Mouse (Mus musculus) hindbrain, embryonic 12.5 days (tissue): ENCODE measurements at regions not wholly inside any gene's neighbourhood (a gene's known extent, or its start where the extent isn't known, plus 50 kb on each side); places are given as distances from the start of the nearest gene placed in this dataset.

Experiments used
- ATAC-seq: fragments of 200-750 bp; cut with Nextera tagmentation; 2 replicates; pipeline ENCODE4 v1.8.0; 2017; ENCODE audit warnings: moderate TSS enrichment; ENCODE audit not compliant: low FRiP score
- H3K27ac ChIP-seq: fragments of 300-500 bp; sonication (generic); 2 replicates; pipeline ENCODE4 v1.5.1; 2016; ENCODE audit warnings: mild to moderate bottlenecking
- H3K27me3 ChIP-seq: fragments of 300-500 bp; sonication (generic); 2 replicates; pipeline ENCODE4 v1.6.1; 2016; ENCODE audit warnings: mild to moderate bottlenecking
- H3K36me3 ChIP-seq: fragments of 300-500 bp; sonication (generic); 2 replicates; pipeline ENCODE4 v1.6.1; 2016; ENCODE audit warnings: mild to moderate bottlenecking
- H3K4me1 ChIP-seq: fragments of 300-500 bp; sonication (generic); 2 replicates; pipeline ENCODE4 v1.6.1; 2016
- H3K4me2 ChIP-seq: fragments of 300-500 bp; sonication (generic); replicated peaks from 2 replicates; pipeline ENCODE4 v1.6.1; 2016; ENCODE audit warnings: mild to moderate bottlenecking
- H3K4me3 ChIP-seq: fragments of 300-500 bp; sonication (generic); 2 replicates; pipeline ENCODE4 v1.5.1; 2016; ENCODE audit warnings: mild to moderate bottlenecking
- H3K9ac ChIP-seq: fragments of 300-500 bp; sonication (generic); 2 replicates; pipeline ENCODE4 v1.6.1; 2016; ENCODE audit warnings: mild to moderate bottlenecking, moderate library complexity
- H3K9me3 ChIP-seq: fragments of 300-500 bp; sonication (generic); replicated peaks from 2 replicates; pipeline ENCODE4 v1.6.1; 2016; ENCODE audit warnings: mild to moderate bottlenecking
- WGBS: fragments of 180-500 bp; shearing (Covaris S2); methylation state at CpG from one replicate; pipeline ENCODE4 v1.1.7; 2016; 5-methylcytosine and 5-hydroxymethylcytosine counted together

DNA sequence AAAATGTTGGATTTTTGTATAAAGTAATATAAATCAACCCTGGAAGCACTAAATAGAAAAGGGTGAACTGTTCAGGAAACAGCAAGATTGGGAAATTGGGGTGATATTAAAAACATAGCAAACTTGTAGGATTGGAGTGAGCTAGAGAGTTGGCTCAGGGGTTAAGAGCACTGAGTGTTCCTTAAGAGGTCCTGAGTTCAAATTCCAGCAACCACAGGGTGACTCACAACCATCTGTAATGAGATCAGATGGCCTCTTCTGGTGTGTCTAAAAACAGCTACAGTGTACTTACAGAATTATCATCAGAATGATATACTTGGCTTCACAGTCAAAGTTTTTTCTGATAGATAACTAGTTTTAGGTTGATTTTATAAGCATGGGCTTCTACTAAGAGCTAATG is 73.8 kb upstream of the Mbnl1 start:
- Histone ChIP-seq H3K4me3 (no peak overlapping the region), H3K4me1 (no peaks in the 10 kb centered on the region), H3K4me2 (no peak overlapping the region), H3K27ac (no peak overlapping the region), H3K27me3 (no peaks in the 10 kb centered on the region), H3K9ac (no peak overlapping the region), H3K36me3 (no peaks in the 10 kb centered on the region), H3K9me3 (no peaks in the 10 kb centered on the region)
- no peak for ATAC-seq

DNA sequence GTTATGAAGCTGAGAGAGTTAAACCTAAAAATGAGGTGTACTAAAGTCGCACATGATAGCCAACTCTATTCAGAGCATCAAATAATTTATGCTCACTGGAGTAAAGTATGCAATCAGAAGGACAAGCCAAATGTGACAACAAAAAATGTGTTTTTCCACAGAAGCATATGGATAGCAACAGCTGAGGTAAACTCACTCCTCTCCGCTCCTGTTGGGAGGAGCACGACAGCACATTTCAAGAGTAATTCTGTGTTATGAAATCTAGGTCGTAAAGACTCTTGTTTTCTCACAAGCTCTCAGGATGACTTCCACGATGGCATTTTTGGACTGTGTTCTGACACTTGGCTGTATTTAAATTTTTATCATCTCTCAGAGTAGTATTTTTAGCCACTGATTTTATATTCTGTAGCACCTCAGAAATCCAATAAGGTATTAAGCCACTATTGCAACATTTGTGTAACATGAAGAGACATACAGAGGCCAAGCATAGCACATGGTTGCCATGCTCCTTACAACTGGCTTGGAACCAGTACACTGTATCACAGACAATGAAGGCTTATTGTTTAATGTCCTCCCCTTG is 70.3 kb upstream of the Mbnl1 start:
- no peaks in the 10 kb centered on the region for H3K4me1 ChIP-seq
- no peaks in the 10 kb centered on the region for H3K36me3 ChIP-seq
- no peak overlapping the region for H3K27ac ChIP-seq
- H3K4me3 ChIP-seq: no peak overlapping the region
- H3K9ac ChIP-seq: no peak overlapping the region
- H3K4me2 ChIP-seq: no peak overlapping the region
- ATAC-seq: no peak
- 83% methylated on average over 5 of the region's 5 CpGs for WGBS
- H3K9me3 ChIP-seq: no peaks in the 10 kb centered on the region
- H3K27me3 ChIP-seq: no peaks in the 10 kb centered on the region

DNA sequence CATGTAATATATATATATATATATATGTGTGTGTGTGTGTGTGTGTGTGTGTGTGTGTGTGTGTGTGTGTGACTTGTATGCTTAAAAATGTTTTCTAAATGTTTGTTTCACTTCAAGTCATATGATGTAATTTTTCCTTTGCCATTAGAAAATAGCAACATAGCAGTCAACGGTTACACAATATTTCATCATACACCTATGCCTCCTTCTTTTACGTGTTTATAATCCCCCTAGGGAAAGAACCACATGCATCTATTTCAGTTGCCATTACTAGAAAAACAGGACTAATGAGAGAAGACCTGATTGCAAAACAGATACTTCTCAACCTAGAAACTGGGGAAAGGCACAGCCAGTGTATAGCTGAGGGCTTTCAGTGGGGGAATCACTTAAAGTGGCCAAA is 65.2 kb upstream of the Mbnl1 start:
- no peaks in the 10 kb centered on the region for H3K9me3 ChIP-seq
- no peaks in the 10 kb centered on the region for H3K27me3 ChIP-seq
- H3K9ac ChIP-seq: no peak overlapping the region
- no peaks in the 10 kb centered on the region for H3K4me1 ChIP-seq
- no peak overlapping the region for H3K4me3 ChIP-seq
- no peak for ATAC-seq
- H3K27ac ChIP-seq: no peak overlapping the region
- H3K4me2 ChIP-seq: no peak overlapping the region
- no peaks in the 10 kb centered on the region for H3K36me3 ChIP-seq
- 89% methylated on average over 2 of the region's 2 CpGs for WGBS

DNA sequence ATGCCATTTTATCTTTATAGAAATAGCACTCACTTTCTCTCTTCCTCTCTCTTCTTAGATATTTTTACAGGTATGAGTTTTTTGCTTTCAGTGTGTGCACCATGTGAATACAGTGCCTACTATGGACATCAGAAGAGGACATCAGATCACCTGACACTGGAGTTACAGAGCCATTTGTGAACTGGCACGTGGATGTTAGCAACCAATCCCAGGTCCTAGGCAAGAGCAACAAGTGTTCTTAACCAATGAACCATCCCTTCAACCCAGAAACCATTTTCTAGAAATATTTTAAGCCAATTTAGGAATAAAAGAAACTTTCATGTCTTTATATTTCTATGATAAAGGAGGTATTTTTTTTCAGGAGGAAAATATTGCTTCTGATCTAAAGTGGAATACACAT is 64.7 kb upstream of the Mbnl1 start:
- no peak overlapping the region for H3K4me3 ChIP-seq
- ATAC-seq: no peak
- no peaks in the 10 kb centered on the region for H3K4me1 ChIP-seq
- H3K27ac ChIP-seq: no peak overlapping the region
- 77% methylated on average over 1 of the region's 1 CpGs for WGBS
- H3K9me3 ChIP-seq: no peaks in the 10 kb centered on the region
- H3K27me3 ChIP-seq: no peaks in the 10 kb centered on the region
- H3K36me3 ChIP-seq: no peaks in the 10 kb centered on the region
- no peak overlapping the region for H3K4me2 ChIP-seq
- no peak overlapping the region for H3K9ac ChIP-seq

DNA sequence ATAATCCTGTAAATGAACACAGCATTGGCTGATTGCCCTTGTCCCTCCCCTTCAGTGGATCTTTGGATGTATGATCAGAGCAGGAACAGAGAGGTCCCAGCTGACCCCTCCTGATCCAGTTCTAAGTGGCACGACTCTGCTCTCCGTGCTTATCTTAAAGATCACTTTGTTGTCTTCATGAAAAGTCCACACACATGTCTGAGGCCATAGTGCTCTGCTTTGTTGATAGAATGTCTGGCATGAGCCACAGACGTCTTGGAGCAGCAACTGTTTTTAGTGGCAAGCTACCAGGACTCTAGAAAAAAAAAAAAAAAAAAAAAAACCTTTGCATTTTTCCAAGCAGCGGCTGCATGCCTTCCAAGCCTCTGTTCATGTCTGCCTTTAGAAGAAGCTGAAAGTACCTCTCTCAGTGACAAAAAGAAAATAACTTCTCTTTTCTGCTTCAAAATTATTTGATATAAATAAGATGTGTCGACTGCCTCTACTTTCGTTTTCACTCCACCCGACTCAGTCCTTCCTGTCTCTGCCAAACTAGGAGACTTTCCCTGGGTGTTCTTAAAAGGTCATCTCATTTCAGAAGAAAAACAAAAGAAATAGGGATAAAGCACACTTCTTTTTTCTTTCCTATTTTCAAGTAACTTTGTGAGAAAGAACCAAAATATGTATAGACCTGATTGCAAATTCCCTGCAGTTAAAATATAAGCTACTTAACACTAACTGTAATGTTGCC is 63.9 kb upstream of the Mbnl1 start:
- Histone ChIP-seq H3K36me3 (no peaks in the 10 kb centered on the region), H3K27me3 (no peaks in the 10 kb centered on the region), H3K9ac (no peak overlapping the region), H3K27ac (no peak overlapping the region), H3K9me3 (no peaks in the 10 kb centered on the region), H3K4me3 (no peak overlapping the region; the same call in 1 of the 2 replicates), H3K4me1 (no peaks in the 10 kb centered on the region), H3K4me2 (0 out of 2 replicates have a peak overlapping the region, but pooled peaks have one; percentile 4)
- 50% methylated on average over 7 of the region's 7 CpGs for WGBS
- ATAC-seq: no peak

DNA sequence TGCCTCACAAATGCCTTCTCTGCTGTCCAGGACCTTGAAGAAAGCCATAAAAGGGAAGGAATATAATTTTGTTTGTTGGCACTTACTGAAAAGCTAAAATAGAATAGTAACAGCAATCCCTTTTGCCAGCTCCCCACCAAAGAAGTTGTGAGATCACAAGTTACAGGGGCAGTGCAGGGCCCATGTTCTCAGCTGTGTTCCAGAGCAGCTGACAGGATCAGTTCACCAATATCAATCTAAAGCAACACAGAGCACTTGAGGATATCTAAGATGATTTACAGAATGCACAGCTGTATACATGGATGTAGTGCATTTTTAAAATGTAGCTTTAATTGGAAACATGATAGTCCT is 63.4 kb upstream of the Mbnl1 start:
- no peaks in the 10 kb centered on the region for H3K9me3 ChIP-seq
- H3K36me3 ChIP-seq: no peaks in the 10 kb centered on the region
- H3K4me3 ChIP-seq: no peak overlapping the region
- no peak overlapping the region for H3K4me2 ChIP-seq
- H3K4me1 ChIP-seq: no peaks in the 10 kb centered on the region
- no peaks in the 10 kb centered on the region for H3K27me3 ChIP-seq
- no peak overlapping the region for H3K27ac ChIP-seq
- no peak overlapping the region for H3K9ac ChIP-seq
- no peak for ATAC-seq

DNA sequence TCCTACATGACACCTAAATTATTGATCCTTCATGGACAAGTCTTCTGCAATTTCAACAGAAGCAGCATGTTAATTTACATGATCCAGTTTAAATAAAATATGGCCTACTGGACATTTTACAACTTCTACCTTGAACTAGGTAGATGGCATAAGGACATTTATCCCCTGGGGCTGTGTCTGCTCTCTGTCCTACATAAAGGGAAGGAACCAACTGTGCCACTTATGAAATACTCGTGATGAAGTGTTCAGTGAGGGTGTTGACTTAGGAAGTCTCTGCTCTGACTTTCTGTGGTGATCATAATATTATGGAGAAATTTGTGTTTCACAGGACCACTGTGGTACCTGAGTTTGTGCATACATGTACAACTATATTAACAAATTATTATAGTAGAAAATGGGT is 60.9 kb upstream of the Mbnl1 start:
- Histone ChIP-seq H3K9me3 (no peaks in the 10 kb centered on the region), H3K27me3 (no peaks in the 10 kb centered on the region), H3K4me3 (no peak overlapping the region), H3K27ac (no peak overlapping the region), H3K4me1 (no peaks in the 10 kb centered on the region), H3K4me2 (no peak overlapping the region), H3K9ac (no peak overlapping the region), H3K36me3 (no peaks in the 10 kb centered on the region)
- no peak for ATAC-seq
- WGBS: 78% methylated on average over 1 of the region's 1 CpGs

DNA sequence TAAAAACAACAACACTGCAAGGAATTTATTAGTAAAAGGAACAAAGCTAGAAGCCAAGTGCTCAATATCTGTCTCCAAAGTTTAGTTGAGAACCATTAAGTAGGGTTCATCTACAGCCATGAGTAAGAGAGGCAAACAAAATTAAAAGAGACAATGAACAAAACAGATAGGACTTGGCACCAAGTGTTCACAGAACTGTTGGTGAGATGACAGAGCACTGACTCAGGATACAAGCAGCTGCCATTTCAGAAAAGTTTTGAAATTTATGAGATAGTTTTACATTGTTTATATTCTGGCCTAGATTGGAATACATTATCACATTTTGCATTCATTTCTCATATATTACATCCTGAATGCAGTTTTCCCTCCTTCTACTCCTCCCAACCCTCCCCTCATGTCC is 60.4 kb upstream of the Mbnl1 start:
- no peak overlapping the region for H3K4me2 ChIP-seq
- no peak overlapping the region for H3K4me3 ChIP-seq
- H3K9ac ChIP-seq: no peak overlapping the region
- H3K4me1 ChIP-seq: no peaks in the 10 kb centered on the region
- H3K27ac ChIP-seq: no peak overlapping the region
- H3K36me3 ChIP-seq: no peaks in the 10 kb centered on the region
- no peaks in the 10 kb centered on the region for H3K9me3 ChIP-seq
- no peaks in the 10 kb centered on the region for H3K27me3 ChIP-seq
- no peak for ATAC-seq

DNA sequence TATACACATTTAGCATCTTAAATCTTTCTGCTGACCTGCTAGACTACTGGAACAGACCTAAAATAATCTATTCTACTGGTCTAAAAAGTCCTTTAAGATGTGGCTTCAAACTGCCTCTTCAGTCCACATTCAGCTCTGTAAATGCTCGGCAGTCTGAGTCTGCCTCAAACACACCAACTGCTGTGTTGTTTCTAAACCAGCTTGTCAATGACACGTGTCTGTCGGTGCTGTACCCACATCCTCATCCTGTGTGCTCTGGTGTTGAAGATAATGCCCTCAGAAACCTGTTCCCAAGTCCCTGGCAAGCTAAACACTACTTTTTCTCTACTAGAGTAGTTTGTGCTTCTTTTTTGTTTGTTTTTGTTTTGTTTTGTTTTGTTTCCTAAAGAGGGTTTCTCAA is 58.9 kb upstream of the Mbnl1 start:
- no peaks in the 10 kb centered on the region for H3K9me3 ChIP-seq
- H3K9ac ChIP-seq: no peak overlapping the region
- no peaks in the 10 kb centered on the region for H3K4me1 ChIP-seq
- WGBS: 78% methylated on average over 3 of the region's 3 CpGs
- H3K4me3 ChIP-seq: no peak overlapping the region
- no peak overlapping the region for H3K27ac ChIP-seq
- H3K4me2 ChIP-seq: no peak overlapping the region
- H3K36me3 ChIP-seq: no peaks in the 10 kb centered on the region
- no peak for ATAC-seq
- no peaks in the 10 kb centered on the region for H3K27me3 ChIP-seq

DNA sequence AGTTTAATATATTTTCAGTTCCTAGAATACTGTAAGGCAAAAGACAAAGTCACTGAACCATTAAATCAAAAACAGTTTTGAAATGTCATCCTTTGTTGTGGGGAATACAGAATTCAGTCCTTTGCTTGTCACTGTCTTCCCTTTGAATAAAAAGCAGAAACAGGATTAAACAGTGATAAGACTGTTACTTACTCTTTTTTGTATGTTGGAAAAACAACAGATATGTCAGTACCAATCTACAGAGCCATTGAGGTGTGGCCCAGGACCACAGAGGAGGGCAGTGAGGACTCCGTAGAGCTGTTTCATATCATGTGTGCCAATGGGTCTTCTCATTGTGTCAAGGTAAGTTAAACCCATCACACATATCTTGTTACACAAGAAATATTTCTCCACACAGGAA is 55.6 kb upstream of the Mbnl1 start:
- H3K36me3 ChIP-seq: no peaks in the 10 kb centered on the region
- WGBS: 86% methylated on average over 1 of the region's 1 CpGs

DNA sequence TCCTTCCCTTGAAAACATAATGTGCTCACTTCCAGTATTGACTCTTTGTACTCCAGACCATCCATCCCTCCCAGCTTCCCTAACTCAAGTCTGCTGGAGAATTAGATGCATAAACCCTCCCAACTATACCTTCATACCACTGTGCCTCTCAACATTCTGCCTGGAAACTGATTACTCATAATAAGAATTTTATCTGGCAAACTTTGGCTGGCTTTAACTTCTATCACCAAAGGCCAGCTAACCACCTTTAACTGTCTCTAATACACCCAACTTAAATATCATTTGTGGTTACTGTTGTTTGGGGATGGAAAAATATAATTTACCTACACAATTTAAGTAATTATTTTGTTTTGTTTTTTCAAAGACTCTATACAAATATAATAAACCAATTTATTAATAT is 54.0 kb upstream of the Mbnl1 start:
- H3K9ac ChIP-seq: no peak overlapping the region
- H3K36me3 ChIP-seq: no peaks in the 10 kb centered on the region
- H3K4me3 ChIP-seq: no peak overlapping the region
- H3K9me3 ChIP-seq: no peaks in the 10 kb centered on the region
- no peak overlapping the region for H3K4me2 ChIP-seq
- no peak overlapping the region for H3K27ac ChIP-seq
- no peaks in the 10 kb centered on the region for H3K4me1 ChIP-seq
- no peak for ATAC-seq
- H3K27me3 ChIP-seq: no peaks in the 10 kb centered on the region

More for the DNA sequence above, 55.6 kb upstream of the Mbnl1 start:
- H3K27me3 ChIP-seq: no peaks in the 10 kb centered on the region
- no peak overlapping the region for H3K27ac ChIP-seq
- no peak overlapping the region for H3K4me2 ChIP-seq
- no peaks in the 10 kb centered on the region for H3K9me3 ChIP-seq
- H3K4me3 ChIP-seq: no peak overlapping the region
- ATAC-seq: no peak
- no peak overlapping the region for H3K9ac ChIP-seq
- H3K4me1 ChIP-seq: no peaks in the 10 kb centered on the region

DNA sequence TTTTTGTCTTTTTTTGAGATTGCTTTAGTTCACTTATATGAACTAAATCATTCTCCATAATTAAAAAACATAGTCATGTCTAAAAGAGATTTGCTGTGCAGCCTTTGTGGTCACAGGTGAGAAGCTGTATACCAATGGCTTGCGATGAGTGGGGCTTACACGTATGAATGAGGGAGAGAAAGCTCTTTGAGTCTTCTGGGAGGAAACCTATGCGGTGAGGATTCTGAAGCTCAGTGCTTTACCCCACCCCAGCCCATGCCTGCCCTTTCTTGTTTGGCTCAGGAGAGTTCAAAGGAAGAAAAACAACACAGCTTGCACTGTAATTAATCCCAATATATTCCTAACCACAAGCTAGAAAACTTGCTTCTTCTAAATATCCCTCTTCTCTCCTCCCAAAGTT is 53.4 kb upstream of the Mbnl1 start:
- H3K27ac ChIP-seq: no peak overlapping the region
- H3K4me2 ChIP-seq: no peak overlapping the region
- H3K36me3 ChIP-seq: no peaks in the 10 kb centered on the region
- WGBS: 90% methylated on average over 3 of the region's 3 CpGs
- no peak overlapping the region for H3K9ac ChIP-seq
- no peaks in the 10 kb centered on the region for H3K4me1 ChIP-seq
- no peaks in the 10 kb centered on the region for H3K27me3 ChIP-seq
- H3K9me3 ChIP-seq: no peaks in the 10 kb centered on the region
- no peak for ATAC-seq
- no peak overlapping the region for H3K4me3 ChIP-seq
